Mouse (Mus musculus) heart, embryonic 16.5 days (tissue): ENCODE data around the gene Wnk2. TPM values are rescaled to one million over a fixed set of nuclear protein-coding genes. Genes with fewer than 3 reads are reported as not detected.

ENCODE experiments used
- ATAC-seq: fragments of 200-750 bp; cut with Nextera tagmentation; replicated peaks from 2 replicates; pipeline ENCODE4 v1.8.0; 2017; ENCODE audit warnings: moderate number of reproducible peaks; ENCODE audit not compliant: insufficient read depth, low FRiP score; ENCODE audit errors: extremely low read depth
- H3K27ac ChIP-seq: fragments of 300-500 bp; sonication (generic); 2 replicates; pipeline ENCODE4 v1.5.1; 2014; ENCODE audit warnings: mild to moderate bottlenecking, low read length, control low read depth, moderate library complexity
- H3K27me3 ChIP-seq: fragments of 300-500 bp; sonication (generic); 2 replicates; pipeline ENCODE4 v1.6.1; 2014; ENCODE audit warnings: low read length, mixed read lengths; ENCODE audit not compliant: control insufficient read depth, insufficient read depth
- H3K36me3 ChIP-seq: fragments of 300-500 bp; sonication (generic); 2 replicates; pipeline ENCODE4 v1.6.1; 2014; ENCODE audit not compliant: control insufficient read depth, insufficient read depth
- H3K4me1 ChIP-seq: fragments of 300-500 bp; sonication (generic); 2 replicates; pipeline ENCODE4 v1.6.1; 2014; ENCODE audit warnings: low read length, mixed read lengths; ENCODE audit not compliant: control insufficient read depth, insufficient read depth
- H3K4me2 ChIP-seq: fragments of 300-500 bp; sonication (generic); 2 replicates; pipeline ENCODE4 v1.6.1; 2014; ENCODE audit warnings: low read depth, mild to moderate bottlenecking, control low read depth, low read length
- H3K4me3 ChIP-seq: fragments of 300-500 bp; sonication (generic); 2 replicates; pipeline ENCODE4 v1.5.1; 2014; ENCODE audit warnings: mild to moderate bottlenecking, control low read depth, low read length
- H3K9ac ChIP-seq: fragments of 300-500 bp; sonication (generic); 2 replicates; pipeline ENCODE4 v1.6.1; 2014; ENCODE audit warnings: low read length, control low read depth
- H3K9me3 ChIP-seq: fragments of 300-500 bp; sonication (generic); replicated peaks from 2 replicates; pipeline ENCODE4 v1.6.1; 2016; ENCODE audit warnings: low read length; ENCODE audit not compliant: control insufficient read depth
- WGBS: fragments of 180-500 bp; shearing (Covaris S2); extraction: QIAGEN DNeasy Blood & Tissue Kit; methylation state at CpG from one replicate; pipeline ENCODE4 v1.1.7; 2014; 5-methylcytosine and 5-hydroxymethylcytosine counted together
- polyA plus RNA-seq: library from polyadenylated mRNA; unstranded; fragments of >200 nt; fragmentation: Nextera tagmentation; extraction: Ambion mirVana; gene quantifications from 2 replicates; pipeline ENCODE4 v1.2.1, GENCODE M21; 2015

The Wnk2 gene
- polyA plus RNA-seq, 1 experiment from 2014 or later = 1.8 TPM

DNA sequence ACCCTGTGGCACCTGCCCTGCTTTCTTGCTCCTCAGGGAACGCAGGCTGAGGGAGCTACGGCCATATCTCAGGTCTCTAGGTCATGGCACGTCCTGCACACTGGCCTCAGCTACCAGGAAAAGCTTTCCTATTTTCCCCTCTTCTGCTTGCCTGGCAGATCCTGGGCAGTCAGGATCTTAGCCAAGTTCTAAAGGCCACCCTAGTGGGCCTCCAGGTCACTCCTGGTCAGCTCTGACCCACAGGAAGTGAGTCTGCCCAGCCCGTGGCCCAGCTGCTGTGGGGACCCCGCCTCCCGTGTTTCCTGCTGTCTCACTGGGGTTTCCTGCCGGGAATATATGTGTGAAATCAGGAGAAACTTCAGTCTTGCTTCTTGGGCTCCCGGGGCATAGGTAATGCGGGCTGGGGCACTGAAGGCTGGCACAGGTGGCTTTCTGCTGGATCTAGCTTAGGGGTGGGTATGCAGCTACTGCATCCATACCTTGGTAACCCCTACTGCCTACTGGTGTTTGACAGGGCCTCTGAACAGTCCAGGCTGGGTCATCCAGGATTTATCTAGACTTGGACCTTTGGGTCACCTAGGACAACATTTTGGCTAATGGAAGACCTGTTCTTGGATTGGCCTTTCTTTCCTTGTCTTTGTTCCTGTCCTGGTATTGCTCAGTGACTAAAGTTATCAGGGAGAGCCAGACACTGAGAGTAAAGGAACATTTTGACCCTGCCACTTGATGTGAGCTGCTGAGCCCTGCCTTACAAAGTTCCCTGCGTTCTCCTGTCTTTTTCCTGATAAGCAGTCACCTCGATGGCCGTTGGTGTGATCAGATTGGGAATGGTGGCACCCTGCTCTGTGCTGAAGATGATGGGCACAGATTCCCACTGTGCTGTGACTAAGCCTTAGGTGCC lies 42.4 kb upstream of the Wnk2 start:
- Histone ChIP-seq H3K36me3 (peaks cover 5% of the 10 kb centered on the region; the same call in 1 of the 2 replicates), H3K27ac (no peak overlapping the region), H3K4me3 (no peak overlapping the region), H3K4me2 (no peak overlapping the region), H3K27me3 (no peaks in the 10 kb centered on the region), H3K9ac (peak overlapping the region; percentile 6; the same call in 1 of the 2 replicates), H3K9me3 (no peaks in the 10 kb centered on the region), H3K4me1 (peaks cover 51% of the 10 kb centered on the region)
- ATAC-seq = no peak
- WGBS = 46% methylated on average over 12 of the region's 12 CpGs

DNA sequence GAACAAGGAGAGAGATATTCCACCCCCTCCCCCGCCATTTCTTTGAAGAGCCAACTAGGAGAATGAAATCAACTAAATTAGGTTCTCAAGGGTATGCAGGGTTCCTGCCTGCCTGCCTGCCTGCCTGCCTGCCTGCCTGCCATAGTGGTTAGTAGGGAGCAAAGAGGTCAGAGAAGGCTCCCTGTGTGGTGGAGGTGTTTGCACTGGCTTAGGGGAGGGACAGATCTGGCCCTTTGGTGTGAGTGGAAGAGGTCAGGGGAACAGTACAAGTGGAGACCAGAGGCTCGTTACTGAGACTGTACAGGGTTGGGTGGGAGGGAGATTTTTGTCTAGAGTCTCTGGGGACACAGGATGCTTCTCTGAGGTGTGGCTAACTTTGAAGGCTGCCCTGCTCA lies 41.1 kb upstream of the Wnk2 start:
- H3K9me3 ChIP-seq = no peaks in the 10 kb centered on the region; the same call in 1 of the 2 replicates
- no peak overlapping the region for H3K4me3 ChIP-seq
- WGBS = 52% methylated on average over 2 of the region's 2 CpGs
- no peak overlapping the region for H3K27ac ChIP-seq
- H3K27me3 ChIP-seq = no peaks in the 10 kb centered on the region
- no peak for ATAC-seq
- H3K36me3 ChIP-seq = no peaks in the 10 kb centered on the region
- H3K4me1 ChIP-seq = peaks cover 51% of the 10 kb centered on the region
- peak overlapping the region; percentile 94; the same call in 1 of the 2 replicates for H3K4me2 ChIP-seq
- H3K9ac ChIP-seq = no peak overlapping the region

DNA sequence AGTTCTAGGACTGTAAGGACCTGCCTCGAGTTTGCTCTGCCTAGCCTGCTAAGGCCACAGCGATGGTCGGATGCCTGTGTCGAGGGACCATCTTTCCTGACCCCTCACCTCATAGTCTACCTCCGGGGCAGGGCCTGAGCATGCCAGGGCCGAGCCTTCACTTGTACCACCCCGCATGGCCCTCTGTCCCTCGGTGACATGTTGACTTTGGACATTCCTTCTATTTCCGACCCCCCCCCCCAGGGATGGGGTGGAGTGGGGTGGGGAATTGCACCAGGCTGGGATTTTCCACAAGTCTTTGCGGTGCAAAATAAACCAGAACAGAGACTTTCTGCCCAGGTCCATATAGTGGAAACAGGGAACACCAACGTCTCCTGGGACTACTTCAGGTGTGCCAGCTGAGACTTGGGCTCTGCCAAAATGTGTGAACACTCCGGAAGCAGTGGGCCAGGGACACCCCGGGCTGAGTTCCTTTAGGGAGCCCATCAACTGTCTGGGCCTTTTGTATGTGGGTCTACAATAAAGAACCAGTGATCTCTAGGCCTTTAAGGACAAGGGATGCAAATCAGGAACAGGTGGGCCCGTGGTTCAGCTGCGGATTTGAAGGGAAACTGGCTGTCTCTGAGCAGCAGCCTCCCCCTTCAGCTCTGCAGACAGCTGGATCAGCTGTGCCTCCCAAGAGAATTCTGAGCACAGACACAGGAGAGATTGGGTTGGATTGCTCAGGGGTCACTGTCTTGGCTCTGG lies 40.6 kb upstream of the Wnk2 start:
- Histone ChIP-seq H3K27me3 (no peaks in the 10 kb centered on the region), H3K36me3 (no peaks in the 10 kb centered on the region), H3K9me3 (no peaks in the 10 kb centered on the region; the same call in 1 of the 2 replicates), H3K4me1 (peaks cover 52% of the 10 kb centered on the region), H3K4me2 (peak overlapping the region; percentile 94), H3K9ac (peak overlapping the region; percentile 89), H3K4me3 (peak overlapping the region; percentile 89), H3K27ac (peak overlapping the region; percentile 91)
- 29% methylated on average over 15 of the region's 15 CpGs for WGBS
- ATAC-seq = peak; percentile 3

- peak; percentile 93 for ATAC-seq
- Histone ChIP-seq H3K4me1 (peaks cover 56% of the 10 kb centered on the region), H3K36me3 (no peaks in the 10 kb centered on the region), H3K27me3 (no peaks in the 10 kb centered on the region), H3K9ac (peak within 1 kb of the TSS; percentile 89), H3K9me3 (no peaks in the 10 kb centered on the region; the same call in 1 of the 2 replicates), H3K4me2 (peak within 1 kb of the TSS; percentile 94), H3K4me3 (peak within 1 kb of the TSS; percentile 89), H3K27ac (peak within 1 kb of the TSS; percentile 91)
- WGBS = under 1% methylated on average over 76 of the region's 87 CpGs
Observed at GRCm38 (mm10) chr13:49187288-49188218, 39.7 kb upstream of the Wnk2 start, which contains the start of gene Ninj1. Gene Ninj1 (plus strand): TSS chr13:49187485.

- no peaks in the 10 kb centered on the region; the same call in 1 of the 2 replicates for H3K9me3 ChIP-seq
- no peaks in the 10 kb centered on the region for H3K27me3 ChIP-seq
- peak overlapping the region; percentile 78 for H3K9ac ChIP-seq
- H3K4me2 ChIP-seq = peak overlapping the region; percentile 94
- 15% methylated on average over 11 of the region's 11 CpGs for WGBS
- ATAC-seq = 0 out of 2 replicates have a peak, but pooled peaks have one; percentile 0
- peak overlapping the region; percentile 89 for H3K4me3 ChIP-seq
- peaks cover 50% of the 10 kb centered on the region for H3K4me1 ChIP-seq
- no peaks in the 10 kb centered on the region for H3K36me3 ChIP-seq
- H3K27ac ChIP-seq = peak overlapping the region; percentile 87
Observed at GRCm38 (mm10) chr13:49186798-49187287, 39.0 kb upstream of the Wnk2 start.

- Histone ChIP-seq H3K36me3 (no peaks in the 10 kb centered on the region), H3K4me2 (no peak overlapping the region), H3K27ac (no peak overlapping the region), H3K9ac (no peak overlapping the region), H3K27me3 (no peaks in the 10 kb centered on the region), H3K4me3 (no peak overlapping the region), H3K4me1 (peaks cover 32% of the 10 kb centered on the region), H3K9me3 (no peaks in the 10 kb centered on the region; the same call in 1 of the 2 replicates)
- 33% methylated on average over 5 of the region's 5 CpGs for WGBS
- no peak for ATAC-seq
Observed at GRCm38 (mm10) chr13:49183646-49184045, 35.8 kb upstream of the Wnk2 start.

- peaks cover 32% of the 10 kb centered on the region for H3K4me1 ChIP-seq
- H3K4me3 ChIP-seq = no peak overlapping the region
- ATAC-seq = no peak
- H3K4me2 ChIP-seq = no peak overlapping the region
- H3K9me3 ChIP-seq = no peaks in the 10 kb centered on the region; the same call in 1 of the 2 replicates
- no peak overlapping the region for H3K27ac ChIP-seq
- no peak overlapping the region for H3K9ac ChIP-seq
- WGBS = 39% methylated on average over 5 of the region's 5 CpGs
- no peaks in the 10 kb centered on the region for H3K36me3 ChIP-seq
- no peaks in the 10 kb centered on the region for H3K27me3 ChIP-seq
Observed at GRCm38 (mm10) chr13:49183161-49183560, 35.3 kb upstream of the Wnk2 start.

GRCm38 (mm10) chr13:49181411-49181984 lies 33.7 kb upstream of the Wnk2 start:
- H3K4me1 ChIP-seq = peaks cover 26% of the 10 kb centered on the region
- WGBS = 80% methylated on average over 3 of the region's 3 CpGs
- H3K4me3 ChIP-seq = no peak overlapping the region
- H3K9me3 ChIP-seq = no peaks in the 10 kb centered on the region; the same call in 1 of the 2 replicates
- H3K36me3 ChIP-seq = no peaks in the 10 kb centered on the region
- no peaks in the 10 kb centered on the region for H3K27me3 ChIP-seq
- ATAC-seq = no peak
- H3K9ac ChIP-seq = no peak overlapping the region
- H3K4me2 ChIP-seq = no peak overlapping the region
- H3K27ac ChIP-seq = no peak overlapping the region
